19 mouse cellular contexts compared by ENCODE assay signal in genomic region chr16:23372340-23372739, GRCm38 (mm10). TPM values are rescaled to one million over a fixed set of nuclear protein-coding genes. Genes with fewer than 3 reads are reported as not detected.
"Had no signal": no experiment of that assay in that cellular context is flagged by ENCODE, and none has a peak within 500 bp of the region (broad histone marks: within the 10 kb centered on the region; RNA-seq: fewer than 3 reads in every experiment).

No protein-coding gene starts in this region.

- H3K4me3 ChIP-seq: intestine, embryonic 15.5 days; layer of hippocampus, adult 2 months; liver, embryonic 15.5 days; midbrain, embryonic 12.5 days; neural tube, embryonic 13.5 days; stomach, embryonic 15.5 days had no signal

- H3K4me1 ChIP-seq: intestine, embryonic 15.5 days; liver, embryonic 15.5 days; midbrain, embryonic 12.5 days; neural tube, embryonic 13.5 days; stomach, embryonic 15.5 days had no signal

- ATAC-seq: intestine, embryonic 15.5 days; midbrain, embryonic 16.5 days had no signal

- H3K36me3 ChIP-seq: intestine, embryonic 15.5 days; liver, embryonic 15.5 days; midbrain, embryonic 12.5 days; neural tube, embryonic 13.5 days; stomach, embryonic 15.5 days had no signal

- H3K9ac ChIP-seq: intestine, embryonic 15.5 days; liver, embryonic 15.5 days; midbrain, embryonic 12.5 days; neural tube, embryonic 13.5 days; stomach, embryonic 15.5 days had no signal

- H3K27ac ChIP-seq: intestine, embryonic 15.5 days; layer of hippocampus, adult 2 months; liver, embryonic 15.5 days; macrophage; midbrain, embryonic 12.5 days; neural tube, embryonic 13.5 days; stomach, embryonic 15.5 days had no signal

- H3K4me2 ChIP-seq: intestine, embryonic 15.5 days; liver, embryonic 11.5 days; liver, embryonic 15.5 days; midbrain, embryonic 12.5 days; neural tube, embryonic 13.5 days; stomach, embryonic 15.5 days had no signal

- DNase-seq: kidney, adult 18-20 months; kidney, postnatal 10 days; kidney, postnatal 4 days; retina, postnatal 1 day; right cerebral cortex, postnatal 4 days; spleen, adult 18-20 months; thymus, postnatal 36 days had no signal

- H3K9me3 ChIP-seq: intestine, embryonic 15.5 days; liver, embryonic 15.5 days; midbrain, embryonic 12.5 days; neural tube, embryonic 13.5 days; stomach, embryonic 15.5 days had no signal

- H3K27me3 ChIP-seq: intestine, embryonic 15.5 days; liver, embryonic 15.5 days; midbrain, embryonic 12.5 days; neural tube, embryonic 13.5 days; stomach, embryonic 15.5 days had no signal

RNA-seq across cellular contexts. Expression of gene Rtp1, which starts 56.6 kb away (rescaled TPM):
- polyA plus RNA-seq: intestine, embryonic 15.5 days; kidney, embryonic 14.5 days; limb, embryonic 14.5 days; liver, embryonic 11.5 days; liver, embryonic 15.5 days; macrophage; midbrain, embryonic 12.5 days; stomach, embryonic 15.5 days; thymus, postnatal 0 days had no signal
